Mouse (Mus musculus) lung, adult 2 months (tissue): ENCODE results near the gene 4930568D16Rik.

Experiments used
- CTCF ChIP-seq: fragments of 200-500 bp; IDR thresholded peaks from 2 replicates; pipeline ENCODE4 v1.5.1; 2011; ENCODE audit warnings: mild to moderate bottlenecking, low read length, control low read depth; ENCODE audit not compliant: insufficient read depth
- POLR2A ChIP-seq: fragments of 200-500 bp; IDR thresholded peaks from 2 replicates; pipeline ENCODE4 v1.6.1; 2011; ENCODE audit warnings: low read depth, mild to moderate bottlenecking, control low read depth, low read length, borderline replicate concordance; ENCODE audit errors: extremely low read depth

DNA sequence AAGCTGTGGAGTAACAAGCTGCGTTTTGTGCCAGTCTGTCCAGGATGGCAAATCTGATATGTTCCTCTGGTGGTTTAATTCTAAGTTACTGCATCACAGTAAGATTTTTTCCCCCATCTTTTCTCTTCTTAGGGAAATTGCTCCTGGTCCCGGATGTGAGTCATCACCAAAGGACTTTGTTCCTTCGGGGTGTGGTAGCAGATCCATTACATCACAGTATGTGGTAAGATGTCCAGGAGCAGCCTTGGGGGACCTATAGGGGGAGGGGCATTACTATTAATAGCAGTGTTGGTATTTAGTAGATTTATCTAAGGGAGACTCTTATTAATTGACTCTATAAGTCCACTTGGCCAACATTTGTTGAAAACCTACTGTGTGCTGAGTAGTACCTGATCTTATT lies 24.9 kb downstream of the 4930568D16Rik start:
- TF ChIP-seq POLR2A, result no peak
- TF ChIP-seq CTCF, result no peak
